Mouse (Mus musculus): ENCODE data around the gene Snai1. TPM values are rescaled to one million over a fixed set of nuclear protein-coding genes. Genes with fewer than 3 reads are reported as not detected.
A peak's percentile ranks its signal among the peaks of the same experiment; 100 is the strongest.

Snai1 gene
- total RNA-seq, 1 experiment from 2014 or later = not detected

GRCm38 (mm10) chr2:167515688-167516087 is 22.3 kb upstream of the Snai1 start:
- ATAC-seq (replicated peaks; ENCODE audit: low read depth, poor library complexity, severe bottlenecking) = no peak

GRCm38 (mm10) chr2:167519606-167520252 is 18.3 kb upstream of the Snai1 start:
- 0 out of 2 replicates have a peak, but pooled peaks have one; percentile 50 for ATAC-seq (replicated peaks; ENCODE audit: low read depth, poor library complexity, severe bottlenecking)

- peak; percentile 72; the same call in 1 of the 2 replicates for ATAC-seq (replicated peaks; ENCODE audit: low read depth, poor library complexity, severe bottlenecking)
Measured at GRCm38 (mm10) chr2:167528278-167528677, 9.7 kb upstream of the Snai1 start.

- no peak for ATAC-seq (replicated peaks; ENCODE audit: low read depth, poor library complexity, severe bottlenecking)
Measured at GRCm38 (mm10) chr2:167529935-167530513, 8.0 kb upstream of the Snai1 start.

DNA sequence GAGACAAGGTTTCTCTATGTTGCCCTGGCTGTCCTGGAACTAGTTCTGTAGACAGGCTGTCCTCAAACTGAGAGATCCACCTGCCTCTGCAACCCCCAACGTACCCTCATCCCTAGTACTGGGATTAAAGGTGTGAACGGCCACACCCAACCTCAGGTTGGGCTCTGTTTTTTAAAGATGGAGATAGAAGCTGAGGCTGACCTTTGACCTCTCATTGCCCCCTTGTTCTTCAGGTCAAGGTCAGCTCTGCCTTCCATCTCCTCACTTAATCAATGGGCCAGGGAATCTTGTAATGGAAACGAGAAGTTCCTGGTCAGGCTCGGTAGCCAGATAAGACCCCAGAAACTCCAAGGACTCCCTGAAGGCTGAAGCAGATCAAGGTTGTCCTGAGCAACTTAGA is 7.5 kb upstream of the Snai1 start:
- no peak for ATAC-seq (replicated peaks; ENCODE audit: low read depth, poor library complexity, severe bottlenecking)

DNA sequence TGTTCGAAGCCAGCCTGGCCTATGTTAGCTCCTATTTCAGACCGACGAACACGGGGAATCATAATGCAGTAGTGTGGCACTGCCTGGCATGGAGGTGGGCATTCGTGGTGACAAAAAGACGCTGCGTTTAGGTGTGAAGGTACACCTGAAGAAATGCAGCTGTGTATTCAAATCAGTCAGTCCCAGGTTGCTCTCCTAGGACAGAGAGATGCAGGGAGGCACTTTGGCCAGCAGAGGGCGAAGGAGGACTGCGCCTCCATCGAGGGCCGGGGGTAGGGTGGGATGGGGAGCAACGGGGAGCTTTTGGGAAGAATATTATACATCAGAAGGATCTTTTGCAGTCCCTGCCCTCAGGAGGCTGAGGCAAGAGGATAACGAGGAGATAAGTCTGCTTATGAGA is 5.9 kb upstream of the Snai1 start:
- 0 out of 2 replicates have a peak, but pooled peaks have one; percentile 56 for ATAC-seq (replicated peaks; ENCODE audit: low read depth, poor library complexity, severe bottlenecking)

- ATAC-seq (replicated peaks; ENCODE audit: low read depth, poor library complexity, severe bottlenecking) = no peak
Measured at GRCm38 (mm10) chr2:167533880-167534279, 4.1 kb upstream of the Snai1 start.

GRCm38 (mm10) chr2:167536320-167536945 is 1.6 kb upstream of the Snai1 start:
- no peak for ATAC-seq (replicated peaks; ENCODE audit: low read depth, poor library complexity, severe bottlenecking)

- no peak for ATAC-seq (replicated peaks; ENCODE audit: low read depth, poor library complexity, severe bottlenecking)
Measured at GRCm38 (mm10) chr2:167538671-167539306, 794 bp downstream of the Snai1 start.

DNA sequence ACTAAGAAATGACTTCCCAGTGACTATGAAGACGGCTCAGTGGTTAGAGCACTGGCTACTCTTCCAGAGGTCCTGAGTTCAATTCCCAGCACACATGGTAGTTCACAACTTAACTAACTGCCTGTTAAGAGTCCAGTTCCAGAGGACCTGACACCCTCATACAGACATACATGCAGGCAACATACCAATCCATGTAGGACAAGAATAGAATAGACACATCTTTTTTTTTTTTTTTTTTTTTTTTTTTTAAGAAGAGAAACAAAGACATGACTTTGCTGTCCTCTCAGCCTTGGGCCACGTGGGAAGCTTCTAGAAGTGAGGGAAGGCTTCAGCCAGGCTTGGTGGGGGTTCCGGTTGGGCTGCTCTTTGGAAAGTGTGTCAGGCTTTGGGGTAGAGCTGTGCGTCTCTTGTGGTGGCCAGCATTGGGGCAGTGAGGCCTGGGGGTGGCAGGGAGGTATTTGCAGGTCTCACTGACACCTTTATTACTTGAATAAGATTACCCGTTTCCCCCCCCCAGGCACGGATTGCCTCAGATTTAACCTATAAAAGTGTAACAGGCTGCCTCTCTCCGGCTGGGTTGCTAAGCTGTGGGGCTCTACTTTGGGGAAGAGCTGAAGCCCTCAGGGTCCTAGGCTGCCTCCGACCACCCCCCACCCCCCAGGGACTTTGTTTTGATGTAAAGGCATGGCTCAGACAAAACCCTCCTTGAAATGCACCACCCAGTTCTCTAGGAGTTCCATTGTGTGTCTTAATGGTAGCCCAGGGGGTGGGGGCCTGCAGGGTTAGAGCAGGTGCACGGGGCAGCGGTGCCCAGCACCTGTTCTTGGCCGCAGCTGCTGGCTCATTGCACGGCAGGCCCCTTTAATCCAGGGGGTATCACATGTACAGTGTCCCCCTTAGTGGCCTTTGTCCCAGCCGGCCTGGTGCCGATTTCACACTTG is 1.8 kb downstream of the Snai1 start:
- no peak for ATAC-seq (replicated peaks; ENCODE audit: low read depth, poor library complexity, severe bottlenecking)

GRCm38 (mm10) chr2:167540477-167541110 is 2.6 kb downstream of the Snai1 start:
- ATAC-seq (replicated peaks; ENCODE audit: low read depth, poor library complexity, severe bottlenecking) = no peak

DNA sequence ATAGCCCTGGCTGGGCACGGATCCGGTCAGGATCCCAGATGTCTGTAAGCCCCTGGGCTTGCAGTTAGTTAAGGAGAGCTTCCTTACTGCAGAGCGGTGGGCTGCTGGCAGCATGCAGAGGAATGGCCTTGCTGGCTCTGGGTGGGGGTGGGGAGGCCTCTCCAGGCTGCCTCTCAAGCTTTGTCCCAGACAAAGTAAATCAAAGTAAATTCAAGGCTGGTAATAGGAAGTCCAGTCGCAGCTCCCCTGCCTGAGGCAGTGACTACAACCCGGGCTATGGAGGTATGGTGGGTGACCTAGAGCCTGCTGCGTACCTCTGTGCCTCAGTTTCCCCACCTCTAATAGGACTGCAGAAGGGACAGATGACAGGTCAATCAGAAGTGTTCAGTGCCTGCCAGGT is 3.3 kb downstream of the Snai1 start:
- no peak for ATAC-seq (replicated peaks; ENCODE audit: low read depth, poor library complexity, severe bottlenecking)

DNA sequence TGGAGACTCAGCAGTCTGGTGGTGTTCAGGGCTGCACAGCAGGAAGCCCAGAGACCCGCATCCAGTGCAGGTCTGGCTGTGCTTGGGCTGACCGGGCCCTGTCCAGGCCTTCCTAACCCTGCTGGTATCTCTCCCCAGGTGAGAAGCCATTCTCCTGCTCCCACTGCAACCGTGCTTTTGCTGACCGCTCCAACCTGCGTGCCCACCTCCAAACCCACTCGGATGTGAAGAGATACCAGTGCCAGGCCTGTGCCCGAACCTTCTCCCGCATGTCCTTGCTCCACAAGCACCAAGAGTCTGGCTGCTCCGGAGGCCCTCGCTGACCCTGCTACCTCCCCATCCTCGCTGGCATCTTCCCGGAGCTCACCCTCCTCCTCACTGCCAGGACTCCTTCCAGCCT is 3.8 kb downstream of the Snai1 start:
- ATAC-seq (replicated peaks; ENCODE audit: low read depth, poor library complexity, severe bottlenecking) = no peak

DNA sequence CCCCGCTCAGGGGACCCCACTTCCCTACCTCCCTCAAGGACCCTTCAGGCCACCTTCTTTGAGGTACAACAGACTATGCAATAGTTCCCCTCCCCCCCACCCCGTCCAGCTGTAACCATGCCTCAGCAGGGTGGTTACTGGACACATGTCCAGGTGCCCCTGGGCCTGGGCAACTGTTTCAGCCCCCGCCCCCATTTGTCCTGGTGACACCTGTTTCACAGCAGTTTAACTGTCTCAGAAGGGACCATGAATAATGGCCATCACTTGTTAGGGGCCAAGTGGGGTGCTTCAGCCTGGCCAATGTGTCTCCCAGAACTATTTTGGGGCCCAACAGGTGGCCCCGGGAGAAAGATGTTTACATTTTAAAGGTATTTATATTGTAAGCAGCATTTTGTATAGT is 4.4 kb downstream of the Snai1 start:
- no peak for ATAC-seq (replicated peaks; ENCODE audit: low read depth, poor library complexity, severe bottlenecking)

- no peak for ATAC-seq (replicated peaks; ENCODE audit: low read depth, poor library complexity, severe bottlenecking)
Measured at GRCm38 (mm10) chr2:167543121-167544003, 5.4 kb downstream of the Snai1 start.

- ATAC-seq (replicated peaks; ENCODE audit: low read depth, poor library complexity, severe bottlenecking) = no peak
Measured at GRCm38 (mm10) chr2:167544004-167544356, 6.0 kb downstream of the Snai1 start.

GRCm38 (mm10) chr2:167544456-167544855 is 6.5 kb downstream of the Snai1 start:
- no peak for ATAC-seq (replicated peaks; ENCODE audit: low read depth, poor library complexity, severe bottlenecking)

DNA sequence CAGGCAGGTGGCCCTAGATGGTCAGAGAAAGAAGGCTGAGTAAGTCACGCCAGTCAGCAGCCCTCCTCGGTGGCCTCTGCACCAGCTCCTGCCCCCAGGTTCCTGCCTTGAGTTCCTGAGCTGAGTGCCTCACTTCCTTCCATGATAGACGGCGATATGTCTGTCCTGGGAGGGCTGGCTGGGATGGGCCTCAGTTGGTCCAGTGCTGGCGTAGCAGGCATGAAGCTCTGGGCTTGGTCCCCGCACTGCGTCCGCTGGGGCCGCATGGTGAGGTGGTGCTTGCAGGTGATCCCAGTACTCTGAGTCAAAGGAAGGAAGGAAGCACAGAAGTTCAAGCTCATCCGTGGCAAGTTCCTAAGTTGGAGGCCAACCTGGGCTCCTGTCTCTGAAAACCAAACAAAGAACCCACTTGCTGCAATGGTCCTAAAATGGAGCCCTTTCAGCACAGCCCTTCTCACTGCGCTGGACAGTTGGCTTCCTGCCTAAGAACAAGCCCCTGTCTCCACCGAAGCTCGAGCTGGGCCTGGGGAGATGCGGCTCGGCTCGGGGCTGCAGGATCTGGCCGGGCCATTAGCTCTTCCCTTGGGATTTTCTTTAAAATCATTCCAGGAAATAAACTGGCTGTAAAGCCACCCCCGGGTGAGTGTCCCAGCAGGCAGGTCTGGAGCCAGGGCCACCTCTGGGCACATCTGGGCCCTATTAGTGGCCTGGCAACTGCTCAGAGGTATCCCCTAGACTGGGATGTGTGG is 8.6 kb downstream of the Snai1 start:
- no peak for ATAC-seq (replicated peaks; ENCODE audit: low read depth, poor library complexity, severe bottlenecking)

Data from common myeloid progenitor, adult 5-6 weeks (primary cell).